Mouse (Mus musculus): ENCODE measurements at regions not wholly inside any gene's neighbourhood (a gene's known extent, or its start where the extent isn't known, plus 50 kb on each side); places are given as distances from the start of the nearest gene placed in this dataset.

- H3K9ac ChIP-seq (ENCODE audit: control insufficient read depth, low read depth, low read length, poor library complexity, severe bottlenecking): no peak overlapping the region
- TF ChIP-seq TAL1 (IDR thresholded peaks at IDR 0.05; ENCODE audit: low read length): no peak
- no peak for TF ChIP-seq KAT2A (conservative IDR thresholded peaks at IDR 0.05; ENCODE audit: low read depth, low read length)
- no peak for TF ChIP-seq USF1 (IDR thresholded peaks at IDR 0.05; ENCODE audit: low read depth, low read length)
- TF ChIP-seq CHD2 (IDR thresholded peaks at IDR 0.05; ENCODE audit: low read length): no peak
- no peak for TF ChIP-seq HCFC1 (IDR thresholded peaks at IDR 0.05; ENCODE audit: low read depth, low read length)
- no peak for TF ChIP-seq TBP (IDR thresholded peaks at IDR 0.05; ENCODE audit: low read depth, low read length)
- no peak for TF ChIP-seq MAX (IDR thresholded peaks at IDR 0.05; ENCODE audit: low read length)
- no peak for TF ChIP-seq RAD21 (IDR thresholded peaks at IDR 0.05; ENCODE audit: low read depth, low read length)
- no peak for TF ChIP-seq NRF1 (IDR thresholded peaks at IDR 0.05; ENCODE audit: insufficient read depth, low read depth, low read length, poor library complexity, severe bottlenecking)
- no peak for TF ChIP-seq NELFE (IDR thresholded peaks at IDR 0.05; ENCODE audit: low read depth, low read length)
- TF ChIP-seq MAZ (IDR thresholded peaks at IDR 0.05; ENCODE audit: low read depth, low read length): no peak
- no peak for TF ChIP-seq BHLHE40 (IDR thresholded peaks at IDR 0.05; ENCODE audit: borderline replicate concordance, low read depth, low read length)
- no peak for TF ChIP-seq E2F4 (IDR thresholded peaks at IDR 0.05; ENCODE audit: borderline replicate concordance, low read depth, low read length)
- TF ChIP-seq CTCF (IDR thresholded peaks at IDR 0.05 in 2 of 3, conservative IDR thresholded peaks at IDR 0.05 in 1 of 3; ENCODE audit: control insufficient read depth in 1 of 3, insufficient read depth in 1 of 3, low read depth in 2 of 3, low read length in 3 of 3, poor library complexity in 1 of 3, severe bottlenecking in 1 of 3): no peak
- TF ChIP-seq USF2 (IDR thresholded peaks at IDR 0.05; ENCODE audit: borderline replicate concordance in 1 of 2, insufficient read depth in 1 of 2, low read depth in 1 of 2, low read length in 2 of 2): no peak
- TF ChIP-seq POLR2AphosphoS5 (IDR thresholded peaks at IDR 0.05; ENCODE audit: borderline replicate concordance, low read depth, low read length): no peak
- TF ChIP-seq GATA1 (IDR thresholded peaks at IDR 0.05; ENCODE audit: low read depth, low read length): no peak
- TF ChIP-seq RCOR1 (IDR thresholded peaks at IDR 0.05; ENCODE audit: low read depth, low read length): no peak
- no peak for TF ChIP-seq CHD1 (IDR thresholded peaks at IDR 0.05; ENCODE audit: low read depth, low read length)
- no peak overlapping the region for H3K4me3 ChIP-seq (ENCODE audit: control insufficient read depth in 1 of 2, insufficient read depth in 1 of 2, low read depth in 2 of 2, low read length in 2 of 2)
- no peaks in the 10 kb centered on the region for H3K4me1 ChIP-seq (ENCODE audit: control insufficient read depth in 1 of 2, insufficient read depth in 2 of 2, low read length in 2 of 2)
- H3K36me3 ChIP-seq (ENCODE audit: control insufficient read depth in 1 of 2, insufficient read depth in 2 of 2, low read length in 2 of 2): no peaks in the 10 kb centered on the region
- H3K27ac ChIP-seq (ENCODE audit: control insufficient read depth, low read depth, low read length): no peak overlapping the region
- H3K79me2 ChIP-seq (ENCODE audit: control insufficient read depth, insufficient read depth, low read length, poor library complexity): no peaks in the 10 kb centered on the region
- no peaks in the 10 kb centered on the region for H3K9me3 ChIP-seq (replicated peaks; ENCODE audit: insufficient read depth, low read length)
- no peak for DNase-seq (ENCODE audit: low read depth, low spot score)
- H3K27me3 ChIP-seq (ENCODE audit: control insufficient read depth in 1 of 2, insufficient read depth in 2 of 2, low read length in 2 of 2): no peaks in the 10 kb centered on the region
These were observed 195.9 kb downstream of the Gm13691 start for GRCm38 (mm10) chr2:84186126-84186701.

DNA sequence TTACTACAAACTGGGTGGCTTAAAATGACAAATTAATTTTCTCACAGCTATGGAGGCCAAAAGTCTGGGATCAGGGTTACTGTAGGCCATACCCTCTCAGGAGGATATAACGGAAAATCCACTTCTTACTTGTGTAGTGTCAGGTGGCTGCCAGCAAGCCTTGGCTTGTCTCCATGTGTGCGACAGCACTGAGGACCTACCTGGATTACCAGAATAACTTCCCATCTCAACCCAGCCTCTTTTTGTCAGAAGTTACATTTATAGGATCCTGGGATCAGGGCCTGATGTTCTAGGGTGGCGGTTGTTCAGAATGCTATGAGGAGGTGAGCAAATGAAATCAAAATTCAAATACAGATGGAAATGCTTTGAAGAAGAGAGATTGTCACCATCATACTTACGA lies 197.1 kb downstream of the Gm13691 start:
- no peak for DNase-seq (ENCODE audit: low read depth, low spot score)
- H3K79me2 ChIP-seq (ENCODE audit: control insufficient read depth, insufficient read depth, low read length, poor library complexity): no peaks in the 10 kb centered on the region

More for the DNA sequence above, 197.1 kb downstream of the Gm13691 start:
- Histone ChIP-seq H3K9ac (ENCODE audit: control insufficient read depth, low read depth, low read length, poor library complexity, severe bottlenecking) (no peak overlapping the region), H3K36me3 (ENCODE audit: control insufficient read depth in 1 of 2, insufficient read depth in 2 of 2, low read length in 2 of 2) (no peaks in the 10 kb centered on the region), H3K4me1 (ENCODE audit: control insufficient read depth in 1 of 2, insufficient read depth in 2 of 2, low read length in 2 of 2) (no peaks in the 10 kb centered on the region), H3K9me3 (replicated peaks; ENCODE audit: insufficient read depth, low read length) (no peaks in the 10 kb centered on the region), H3K27ac (ENCODE audit: control insufficient read depth, low read depth, low read length) (no peak overlapping the region), H3K4me3 (ENCODE audit: control insufficient read depth in 1 of 2, insufficient read depth in 1 of 2, low read depth in 2 of 2, low read length in 2 of 2) (no peak overlapping the region), H3K27me3 (ENCODE audit: control insufficient read depth in 1 of 2, insufficient read depth in 2 of 2, low read length in 2 of 2) (no peaks in the 10 kb centered on the region)
- TF ChIP-seq GATA1 (IDR thresholded peaks at IDR 0.05; ENCODE audit: low read depth, low read length) (no peak), ZC3H11A (IDR thresholded peaks at IDR 0.05; ENCODE audit: low read depth, low read length) (no peak), NELFE (IDR thresholded peaks at IDR 0.05; ENCODE audit: low read depth, low read length) (no peak), SIN3A (IDR thresholded peaks at IDR 0.05; ENCODE audit: low read length) (no peak)

All from MEL (cell line).